Mouse (Mus musculus) G1E (cell line): ENCODE data around the gene Map4k4.

Experiments used
- CTCF ChIP-seq: IDR thresholded peaks from 2 replicates; pipeline ENCODE4 v1.5.1; 2012; ENCODE audit warnings: low read depth, low read length, inconsistent platforms, mixed read lengths
- GATA1 ChIP-seq: IDR thresholded peaks from 2 replicates; pipeline ENCODE4 v1.6.1; 2012; ENCODE audit warnings: borderline replicate concordance, low read length, inconsistent platforms, mixed read lengths
- POLR2AphosphoS5 ChIP-seq: IDR thresholded peaks from 2 replicates; pipeline ENCODE4 v1.6.1; 2012; ENCODE audit warnings: low read depth, low read length, inconsistent platforms; ENCODE audit not compliant: insufficient replicate concordance

DNA sequence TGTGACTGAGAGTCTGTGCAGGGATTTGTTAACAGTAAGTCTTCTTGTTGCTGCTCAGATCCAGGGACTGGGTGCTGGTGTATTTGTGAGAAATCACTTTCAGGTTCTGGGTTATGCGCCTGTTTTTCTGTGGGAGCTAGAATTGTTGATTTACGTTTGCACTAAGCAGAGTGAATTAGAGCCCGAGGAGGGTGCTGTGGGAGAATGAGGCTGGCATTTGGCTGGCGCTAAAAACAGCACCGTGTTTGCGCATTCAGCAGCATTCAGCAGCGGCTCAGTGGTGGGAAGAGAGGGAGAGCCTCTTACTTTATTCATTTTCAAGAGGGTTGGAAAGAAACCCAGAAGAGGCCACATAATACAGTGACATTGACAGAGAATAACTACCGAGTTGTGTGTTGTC lies 42.2 kb downstream of the Map4k4 start:
- no peak for TF ChIP-seq CTCF
- no peak for TF ChIP-seq GATA1
- no peak for TF ChIP-seq POLR2AphosphoS5
